In genomic region chr19:57428641-57429040, GRCm38 (mm10) we compare ENCODE assay signal across 34 mouse cellular contexts.
"Had no signal": no experiment of that assay in that cellular context is flagged by ENCODE, and none has a peak within 500 bp of the region (broad histone marks: within the 10 kb centered on the region; RNA-seq: fewer than 3 reads in every experiment).

No protein-coding gene starts in this region.

- H3K27ac ChIP-seq: heart, embryonic 13.5 days; heart, embryonic 15.5 days; hindbrain, embryonic 10.5 days; hindbrain, embryonic 12.5 days; hindbrain, embryonic 13.5 days; hindbrain, embryonic 14.5 days; hindbrain, embryonic 15.5 days; hindbrain, postnatal 0 days; intestine, embryonic 15.5 days; kidney, embryonic 15.5 days; kidney, postnatal 0 days; layer of hippocampus, adult 2 months; left cerebral cortex, adult 2 months had no signal

- H3K9me3 ChIP-seq: heart, embryonic 12.5 days; heart, embryonic 13.5 days; heart, embryonic 15.5 days; hindbrain, embryonic 10.5 days; hindbrain, embryonic 12.5 days; hindbrain, embryonic 13.5 days; hindbrain, embryonic 15.5 days; intestine, embryonic 15.5 days; kidney, embryonic 15.5 days had no signal

- ATAC-seq: hindbrain, embryonic 16.5 days; hindbrain, postnatal 0 days; inflammation-experienced regulatory T-cells, adult 6 months; intestine, embryonic 15.5 days; intestine, embryonic 16.5 days; intestine, postnatal 0 days had no signal

- DNase-seq: heart, postnatal 14 days; heart, postnatal 36 days; heart, postnatal 4 days; kidney, adult 11 months; kidney, adult 18-20 months; kidney, adult 2 months; kidney, adult 8-10 months; kidney, adult 9 months; kidney, postnatal 10 days; kidney, postnatal 14 days; kidney, postnatal 25 days; kidney, postnatal 36 days; kidney, postnatal 4 days; layer of hippocampus, adult 9-11 months; layer of hippocampus, postnatal 36 days had no signal

- H3K4me3 ChIP-seq: heart, embryonic 12.5 days; heart, embryonic 13.5 days; heart, embryonic 15.5 days; hindbrain, embryonic 10.5 days; hindbrain, embryonic 12.5 days; hindbrain, embryonic 13.5 days; hindbrain, embryonic 15.5 days; intestine, embryonic 15.5 days; kidney, embryonic 15.5 days; layer of hippocampus, adult 2 months; left cerebral cortex, adult 2 months had no signal

- H3K4me2 ChIP-seq: heart, embryonic 11.5 days; heart, embryonic 12.5 days; heart, embryonic 13.5 days; heart, embryonic 15.5 days; hindbrain, embryonic 12.5 days; hindbrain, embryonic 13.5 days; hindbrain, embryonic 14.5 days; hindbrain, embryonic 15.5 days; intestine, embryonic 15.5 days; kidney, embryonic 15.5 days had no signal

- H3K36me3 ChIP-seq: heart, embryonic 12.5 days; heart, embryonic 13.5 days; heart, embryonic 15.5 days; hindbrain, embryonic 10.5 days; hindbrain, embryonic 12.5 days; hindbrain, embryonic 13.5 days; hindbrain, embryonic 15.5 days; intestine, embryonic 15.5 days; kidney, embryonic 15.5 days had no signal

- H3K9ac ChIP-seq: heart, embryonic 12.5 days; heart, embryonic 13.5 days; heart, embryonic 15.5 days; hindbrain, embryonic 12.5 days; hindbrain, embryonic 13.5 days; hindbrain, embryonic 14.5 days; hindbrain, embryonic 15.5 days; intestine, embryonic 15.5 days; kidney, embryonic 15.5 days had no signal

- H3K27me3 ChIP-seq: heart, embryonic 15.5 days; hindbrain, embryonic 12.5 days; hindbrain, embryonic 13.5 days; hindbrain, embryonic 15.5 days; intestine, embryonic 15.5 days had no signal

- H3K4me1 ChIP-seq: hindbrain, embryonic 12.5 days; intestine, embryonic 15.5 days had no signal
